Mouse (Mus musculus) kidney, postnatal 0 days (tissue): ENCODE measurements at regions not wholly inside any gene's neighbourhood (a gene's known extent, or its start where the extent isn't known, plus 50 kb on each side); places are given as distances from the start of the nearest gene placed in this dataset.

Experiments
- ATAC-seq: fragments of 200-750 bp; cut with Nextera tagmentation; replicated peaks from 2 replicates; pipeline ENCODE4 v1.8.0; 2017; ENCODE audit warnings: low read depth, moderate number of reproducible peaks, moderate TSS enrichment, moderate library complexity; ENCODE audit not compliant: low FRiP score
- DNase-seq: peaks from one replicate; pipeline ENCODE4 v3.0.0-alpha.2; 2016; ENCODE audit warnings: low spot score
- H3K27ac ChIP-seq: fragments of 300-500 bp; sonication (generic); 2 replicates; pipeline ENCODE4 v1.5.1; 2014; ENCODE audit warnings: mild to moderate bottlenecking
- H3K27me3 ChIP-seq: fragments of 300-500 bp; sonication (generic); 2 replicates; pipeline ENCODE4 v1.6.1; 2014; ENCODE audit warnings: low read length, mixed read lengths; ENCODE audit not compliant: insufficient read depth
- H3K36me3 ChIP-seq: fragments of 300-500 bp; sonication (generic); 2 replicates; pipeline ENCODE4 v1.6.1; 2014; ENCODE audit warnings: low read length, mixed read lengths; ENCODE audit not compliant: insufficient read depth
- H3K4me1 ChIP-seq: fragments of 300-500 bp; sonication (generic); replicated peaks from 2 replicates; pipeline ENCODE4 v1.6.1; 2014; ENCODE audit warnings: antibody characterized with exemption, low read length, mixed read lengths; ENCODE audit not compliant: insufficient read depth
- H3K4me2 ChIP-seq: fragments of 300-500 bp; sonication (generic); 2 replicates; pipeline ENCODE4 v1.6.1; 2014; ENCODE audit warnings: mild to moderate bottlenecking, low read length, moderate library complexity, mixed read lengths
- H3K4me3 ChIP-seq: fragments of 300-500 bp; sonication (generic); replicated peaks from 2 replicates; pipeline ENCODE4 v1.5.1; 2014; ENCODE audit warnings: low read depth, low read length
- H3K9ac ChIP-seq: fragments of 300-500 bp; sonication (generic); 2 replicates; pipeline ENCODE4 v1.6.1; 2014; ENCODE audit warnings: low read depth, low read length
- H3K9me3 ChIP-seq: fragments of 300-500 bp; sonication (generic); replicated peaks from 2 replicates; pipeline ENCODE4 v1.6.1; 2016; ENCODE audit warnings: low read length, inconsistent platforms, mixed read lengths
- CTCF ChIP-seq: IDR thresholded peaks from 2 replicates; pipeline ENCODE4 v1.5.1; 2016; ENCODE audit warnings: antibody characterized with exemption, low read depth, mild to moderate bottlenecking, moderate library complexity
- WGBS: fragments of 180-500 bp; shearing (Covaris S2); extraction: QIAGEN DNeasy Blood & Tissue Kit; methylation state at CpG from one replicate; pipeline ENCODE4 v1.1.7; 2014; 5-methylcytosine and 5-hydroxymethylcytosine counted together

- ATAC-seq (no peak), DNase-seq (no peak)
- Histone ChIP-seq H3K4me3 (no peak overlapping the region), H3K36me3 (no peaks in the 10 kb centered on the region), H3K4me1 (no peaks in the 10 kb centered on the region), H3K9ac (no peak overlapping the region), H3K27me3 (no peaks in the 10 kb centered on the region), H3K27ac (no peak overlapping the region), H3K4me2 (no peak overlapping the region), H3K9me3 (no peaks in the 10 kb centered on the region)
- 88% methylated on average over 3 of the region's 3 CpGs for WGBS
- peak; percentile 22; the same call in 1 of the 2 replicates for TF ChIP-seq CTCF
Measured at GRCm38 (mm10) chr2:178692231-178692630, 261.9 kb downstream of the Cdh26 start.

- TF ChIP-seq CTCF = no peak
- H3K4me2 ChIP-seq = no peak overlapping the region
- no peak for ATAC-seq
- no peak overlapping the region for H3K4me3 ChIP-seq
- no peaks in the 10 kb centered on the region for H3K4me1 ChIP-seq
- WGBS = 46% methylated on average over 13 of the region's 13 CpGs
- H3K27me3 ChIP-seq = no peaks in the 10 kb centered on the region
- 0 out of 2 replicates have a peak overlapping the region, but pooled peaks have one; percentile 5 for H3K27ac ChIP-seq
- H3K9me3 ChIP-seq = no peaks in the 10 kb centered on the region
- H3K36me3 ChIP-seq = no peaks in the 10 kb centered on the region
- H3K9ac ChIP-seq = no peak overlapping the region
- peak; percentile 36 for DNase-seq
Measured at GRCm38 (mm10) chr2:178698648-178699047, 268.3 kb downstream of the Cdh26 start.

DNA sequence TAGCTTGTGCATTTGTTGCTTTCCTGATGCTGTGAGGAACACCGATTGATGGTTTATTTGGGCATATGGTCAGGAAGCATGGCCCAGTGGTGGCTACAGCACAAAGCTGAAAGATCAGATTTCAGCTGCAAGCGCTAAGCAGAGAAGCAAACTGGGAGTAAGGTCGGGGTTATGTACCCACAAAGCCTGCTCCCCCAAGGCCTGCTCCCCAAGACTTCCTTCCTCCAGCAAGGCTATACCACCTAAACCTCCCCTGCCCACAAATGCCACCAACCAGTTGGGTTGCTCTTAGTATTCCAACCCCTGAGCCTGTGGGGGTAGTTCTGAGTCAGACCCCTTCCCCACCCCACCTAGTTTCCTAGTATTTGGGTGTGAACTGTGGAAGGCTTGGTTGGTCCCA is 270.5 kb downstream of the Cdh26 start:
- Histone ChIP-seq H3K4me2 (no peak overlapping the region), H3K4me1 (no peaks in the 10 kb centered on the region), H3K27me3 (no peaks in the 10 kb centered on the region), H3K4me3 (no peak overlapping the region), H3K36me3 (no peaks in the 10 kb centered on the region), H3K9ac (no peak overlapping the region), H3K9me3 (no peaks in the 10 kb centered on the region), H3K27ac (no peak overlapping the region)
- DNase-seq (no peak), ATAC-seq (no peak)
- 30% methylated on average over 3 of the region's 3 CpGs for WGBS
- TF ChIP-seq CTCF = no peak

DNA sequence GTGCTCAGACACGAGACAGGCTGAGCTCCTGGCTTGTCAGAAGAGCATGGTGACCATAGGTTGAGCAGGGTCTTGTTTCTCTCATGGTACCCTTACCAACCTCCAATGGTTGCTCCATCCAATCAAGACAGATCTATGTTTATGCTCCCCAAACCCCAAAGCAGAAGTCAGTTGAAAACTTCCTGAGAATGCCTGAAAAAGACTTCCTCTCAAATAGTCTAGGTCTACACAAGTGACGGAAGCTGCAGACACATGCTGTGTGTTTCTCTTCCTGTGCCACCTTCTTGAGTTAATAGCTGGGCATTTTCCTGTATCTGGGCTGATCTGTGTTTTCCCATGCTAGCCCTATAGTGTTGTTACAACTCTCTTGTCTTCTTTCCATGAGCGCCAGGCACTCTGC is 274.2 kb downstream of the Cdh26 start:
- no peak overlapping the region for H3K4me2 ChIP-seq
- TF ChIP-seq CTCF = no peak
- H3K27ac ChIP-seq = no peak overlapping the region
- no peaks in the 10 kb centered on the region for H3K4me1 ChIP-seq
- H3K4me3 ChIP-seq = no peak overlapping the region
- ATAC-seq (no peak), DNase-seq (no peak)
- H3K36me3 ChIP-seq = no peaks in the 10 kb centered on the region
- 82% methylated on average over 3 of the region's 3 CpGs for WGBS
- no peaks in the 10 kb centered on the region for H3K27me3 ChIP-seq
- H3K9me3 ChIP-seq = no peaks in the 10 kb centered on the region
- no peak overlapping the region for H3K9ac ChIP-seq

DNA sequence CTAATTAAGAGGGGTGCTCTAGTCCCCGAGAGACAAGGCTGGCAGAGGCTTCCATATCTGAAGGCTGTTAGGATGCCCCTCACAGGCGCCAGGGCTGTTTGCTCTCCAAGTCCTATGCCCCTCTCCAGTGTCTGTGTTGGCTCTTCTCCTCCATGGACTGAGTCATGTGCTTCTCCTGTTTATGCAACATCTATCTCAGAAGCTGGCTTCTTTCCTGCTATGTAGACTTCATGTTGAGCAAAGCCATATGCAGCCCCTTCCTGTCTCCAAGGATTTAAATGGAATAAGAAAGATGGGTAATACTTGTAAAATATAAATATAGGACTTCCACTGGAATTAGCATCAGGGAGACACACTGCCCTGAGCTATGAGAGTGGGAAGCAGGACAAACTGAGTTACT is 278.3 kb downstream of the Cdh26 start:
- Histone ChIP-seq H3K27ac (no peak overlapping the region), H3K36me3 (no peaks in the 10 kb centered on the region), H3K9ac (no peak overlapping the region), H3K4me1 (no peaks in the 10 kb centered on the region), H3K9me3 (no peaks in the 10 kb centered on the region), H3K4me2 (no peak overlapping the region), H3K4me3 (no peak overlapping the region), H3K27me3 (no peaks in the 10 kb centered on the region)
- WGBS = 77% methylated on average over 2 of the region's 2 CpGs
- ATAC-seq = no peak
- no peak for TF ChIP-seq CTCF
- no peak for DNase-seq

- DNase-seq = no peak
- 61% methylated on average over 5 of the region's 5 CpGs for WGBS
- no peak for ATAC-seq
- no peaks in the 10 kb centered on the region for H3K4me1 ChIP-seq
- H3K27ac ChIP-seq = no peak overlapping the region
- H3K4me2 ChIP-seq = no peak overlapping the region
- TF ChIP-seq CTCF = no peak
- H3K9ac ChIP-seq = no peak overlapping the region
- no peaks in the 10 kb centered on the region for H3K27me3 ChIP-seq
- H3K9me3 ChIP-seq = no peaks in the 10 kb centered on the region
- H3K4me3 ChIP-seq = no peak overlapping the region
- H3K36me3 ChIP-seq = no peaks in the 10 kb centered on the region
Measured at GRCm38 (mm10) chr2:178709192-178709881, 279.0 kb downstream of the Cdh26 start.

DNA sequence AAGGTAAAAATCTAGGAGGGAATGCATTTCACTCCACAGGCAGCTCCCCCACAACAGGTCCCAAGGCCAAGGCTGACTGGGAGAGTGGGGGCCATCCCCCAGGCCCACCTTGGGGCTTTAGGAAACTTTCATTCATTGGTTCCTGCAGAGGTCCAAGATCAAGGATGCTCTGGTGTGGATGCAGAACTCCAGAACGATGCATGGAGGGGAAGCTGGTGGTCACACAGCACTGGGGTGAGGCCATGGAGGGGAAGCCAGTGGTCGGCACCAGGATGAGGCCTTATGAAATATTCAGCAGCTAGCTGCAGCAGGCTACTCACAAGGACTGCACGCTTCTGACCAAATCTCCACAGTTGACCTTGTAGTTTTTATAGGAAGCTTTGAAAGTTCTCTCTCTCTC is 279.7 kb downstream of the Cdh26 start:
- H3K4me1 ChIP-seq = no peaks in the 10 kb centered on the region
- DNase-seq (no peak), ATAC-seq (no peak)
- no peak overlapping the region for H3K27ac ChIP-seq
- no peaks in the 10 kb centered on the region for H3K9me3 ChIP-seq
- H3K4me2 ChIP-seq = no peak overlapping the region
- H3K4me3 ChIP-seq = no peak overlapping the region
- no peaks in the 10 kb centered on the region for H3K27me3 ChIP-seq
- H3K9ac ChIP-seq = no peak overlapping the region
- WGBS = 82% methylated on average over 3 of the region's 3 CpGs
- no peaks in the 10 kb centered on the region for H3K36me3 ChIP-seq
- TF ChIP-seq CTCF = no peak
